Mouse (Mus musculus): ENCODE measurements at regions not wholly inside any gene's neighbourhood (a gene's known extent, or its start where the extent isn't known, plus 50 kb on each side); places are given as distances from the start of the nearest gene placed in this dataset.

DNA sequence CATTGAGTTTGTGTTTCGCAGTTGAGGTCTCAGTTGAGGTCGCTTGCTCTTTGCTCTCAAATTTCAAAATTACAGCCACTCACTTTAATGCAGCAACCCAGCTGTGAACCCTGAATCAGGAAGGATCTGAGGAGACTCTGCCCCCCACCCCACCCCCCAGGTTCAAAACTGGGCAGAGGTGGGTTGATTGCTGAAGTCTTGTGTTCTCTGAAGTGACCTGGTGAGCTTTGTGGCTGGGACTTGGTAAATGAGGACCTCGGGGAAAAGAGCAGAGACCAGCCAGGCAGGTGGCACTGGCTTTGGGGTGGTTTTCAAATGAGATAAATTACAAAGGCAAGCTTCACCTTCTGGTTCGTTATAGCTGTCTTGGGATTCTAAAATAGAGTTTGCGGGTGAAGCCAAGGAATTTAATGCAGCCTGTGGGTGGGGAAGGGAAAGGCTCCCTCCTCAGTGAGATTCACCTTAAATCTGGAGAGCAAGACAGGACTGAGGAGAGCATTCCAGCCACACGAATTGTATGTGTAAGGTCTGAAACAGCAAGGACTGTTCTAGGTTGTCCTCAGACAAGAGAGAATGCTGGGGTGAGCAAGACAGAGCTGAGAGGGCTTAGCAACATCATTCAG is 145.7 kb downstream of the Cxcl12 start:
- Histone ChIP-seq H3K27ac (ENCODE audit: insufficient read depth, low read depth) (no peak overlapping the region), H3K9me3 (replicated peaks; ENCODE audit: low read length) (no peaks in the 10 kb centered on the region), H3K27me3 (replicated peaks) (peaks cover 9% of the 10 kb centered on the region), H3K4me1 (ENCODE audit: control insufficient read depth in 1 of 2, insufficient read depth in 2 of 2) (peaks cover 0 to 12% of the 10 kb centered on the region in 2 experiments; a peak in 2 of 4 replicates), H3K36me3 (replicated peaks in 1 of 2; ENCODE audit: control insufficient read depth in 1 of 2, insufficient read depth in 1 of 2, low read length in 1 of 2) (no peaks in the 10 kb centered on the region), H3K79me2 (replicated peaks; ENCODE audit: control insufficient read depth, extremely low read depth, insufficient read depth, poor library complexity, severe bottlenecking) (no peaks in the 10 kb centered on the region), H3K9ac (ENCODE audit: insufficient read depth, low read depth) (no peak overlapping the region), H3K4me3 (replicated peaks in 1 of 3; ENCODE audit: low read depth in 2 of 3, low read length in 2 of 3, poor library complexity in 1 of 3) (no peak overlapping the region), H3K4me2 (ENCODE audit: insufficient read depth, low read depth, poor library complexity, severe bottlenecking) (no peak overlapping the region)
- in situ Hi-C loops (cut with MboI; ENCODE audit: low pct_ligation_motif_present, low pct_unique_long_range_greater_than_20kb, low sequenced_read_pairs) = no loop called here
- dilution Hi-C loops (cut with MboI; ENCODE audit: extremely low pct_ligation_motif_present, extremely low pct_unique_long_range_greater_than_20kb, low sequenced_read_pairs) = no loop called here
- DNase-seq (ENCODE audit: extremely low read depth) = no peak
- TF ChIP-seq HCFC1 (IDR thresholded peaks at IDR 0.05; ENCODE audit: low read depth, low read length) (no peak), ZMIZ1 (IDR thresholded peaks at IDR 0.05; ENCODE audit: low read depth, low read length) (no peak), USF1 (IDR thresholded peaks at IDR 0.05; ENCODE audit: low read depth, low read length) (no peak), MAZ (IDR thresholded peaks at IDR 0.05; ENCODE audit: low read depth, low read length) (no peak), CTCF (conservative IDR thresholded peaks at IDR 0.05 in 1 of 2, IDR thresholded peaks at IDR 0.05 in 1 of 2; ENCODE audit: low read depth in 2 of 2, low read length in 2 of 2) (no peak), TCF12 (IDR thresholded peaks at IDR 0.05; ENCODE audit: low read depth, low read length) (no peak), SIN3A (IDR thresholded peaks at IDR 0.05; ENCODE audit: low read length) (no peak), TBP (conservative IDR thresholded peaks at IDR 0.05; ENCODE audit: low read depth, low read length) (no peak), NRF1 (IDR thresholded peaks at IDR 0.05; ENCODE audit: low read depth, low read length) (no peak), ZNF384 (IDR thresholded peaks at IDR 0.05; ENCODE audit: low read depth, low read length) (no peak), USF2 (conservative IDR thresholded peaks at IDR 0.05; ENCODE audit: low read depth, low read length) (no peak), POLR2AphosphoS2 (IDR thresholded peaks at IDR 0.05; ENCODE audit: low read depth, low read length) (no peak), SMC3 (IDR thresholded peaks at IDR 0.05; ENCODE audit: low read depth, low read length) (no peak), BHLHE40 (IDR thresholded peaks at IDR 0.05; ENCODE audit: low read depth, low read length) (no peak), CHD2 (IDR thresholded peaks at IDR 0.05; ENCODE audit: low read length) (no peak), ZC3H11A (IDR thresholded peaks at IDR 0.05; ENCODE audit: low read depth, low read length) (no peak), CHD1 (IDR thresholded peaks at IDR 0.05; ENCODE audit: low read depth, low read length) (no peak), GABPA (IDR thresholded peaks at IDR 0.05; ENCODE audit: insufficient replicate concordance, low read depth, low read length) (no peak), MEF2A (IDR thresholded peaks at IDR 0.05; ENCODE audit: borderline replicate concordance, low read depth, low read length) (no peak)

DNA sequence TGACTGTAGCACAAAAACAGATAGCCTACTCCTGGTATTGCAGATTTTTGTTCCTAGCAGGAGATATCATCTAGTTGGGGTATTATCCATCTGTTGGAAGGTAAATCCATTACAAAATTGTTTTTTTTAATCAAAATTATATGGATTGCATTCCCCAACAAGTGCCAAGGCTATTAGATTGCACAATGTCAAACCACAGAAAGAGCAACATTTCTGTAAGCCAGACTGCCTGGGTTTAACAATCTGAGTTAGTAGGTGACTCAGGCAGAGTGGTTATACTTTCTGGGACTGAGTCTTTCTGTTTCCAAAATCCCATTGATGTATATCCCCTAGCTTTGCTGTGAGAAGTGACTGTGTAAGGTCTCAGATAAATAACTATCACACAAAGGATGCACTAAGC is 155.0 kb downstream of the Cxcl12 start:
- Histone ChIP-seq H3K27ac (ENCODE audit: insufficient read depth, low read depth) (no peak overlapping the region), H3K9ac (ENCODE audit: insufficient read depth, low read depth) (no peak overlapping the region)

More for the DNA sequence above, 155.0 kb downstream of the Cxcl12 start:
- dilution Hi-C loops (cut with MboI; ENCODE audit: extremely low pct_ligation_motif_present, extremely low pct_unique_long_range_greater_than_20kb, low sequenced_read_pairs) (no loop called here), in situ Hi-C loops (cut with MboI; ENCODE audit: low pct_ligation_motif_present, low pct_unique_long_range_greater_than_20kb, low sequenced_read_pairs) (no loop called here)
- no peaks in the 10 kb centered on the region for H3K4me1 ChIP-seq (ENCODE audit: control insufficient read depth in 1 of 2, insufficient read depth in 2 of 2)
- no peak overlapping the region for H3K4me2 ChIP-seq (ENCODE audit: insufficient read depth, low read depth, poor library complexity, severe bottlenecking)
- no peaks in the 10 kb centered on the region for H3K9me3 ChIP-seq (replicated peaks; ENCODE audit: low read length)
- peaks cover 41% of the 10 kb centered on the region for H3K27me3 ChIP-seq (replicated peaks)
- no peak for DNase-seq (ENCODE audit: extremely low read depth)
- no peak for TF ChIP-seq POLR2A (IDR thresholded peaks at IDR 0.05; ENCODE audit: low read depth, low read length)
- TF ChIP-seq ZMIZ1 (IDR thresholded peaks at IDR 0.05; ENCODE audit: low read depth, low read length) = no peak
- no peak for TF ChIP-seq USF2 (conservative IDR thresholded peaks at IDR 0.05; ENCODE audit: low read depth, low read length)
- no peak for TF ChIP-seq MAZ (IDR thresholded peaks at IDR 0.05; ENCODE audit: low read depth, low read length)
- TF ChIP-seq MAX (IDR thresholded peaks at IDR 0.05; ENCODE audit: low read length) = no peak
- no peak for TF ChIP-seq ZNF384 (IDR thresholded peaks at IDR 0.05; ENCODE audit: low read depth, low read length)
- TF ChIP-seq TBP (conservative IDR thresholded peaks at IDR 0.05; ENCODE audit: low read depth, low read length) = no peak
- no peak for TF ChIP-seq CTCF (conservative IDR thresholded peaks at IDR 0.05 in 1 of 2, IDR thresholded peaks at IDR 0.05 in 1 of 2; ENCODE audit: low read depth in 2 of 2, low read length in 2 of 2)
- no peak for TF ChIP-seq EP300 (IDR thresholded peaks at IDR 0.05; ENCODE audit: low read length)
- TF ChIP-seq HCFC1 (IDR thresholded peaks at IDR 0.05; ENCODE audit: low read depth, low read length) = no peak
- TF ChIP-seq KAT2A (IDR thresholded peaks at IDR 0.05; ENCODE audit: insufficient replicate concordance, low read length) = no peak
- no peak for TF ChIP-seq ZKSCAN1 (IDR thresholded peaks at IDR 0.05; ENCODE audit: borderline replicate concordance, low read depth, low read length)
- no peak for TF ChIP-seq UBTF (IDR thresholded peaks at IDR 0.05; ENCODE audit: low read depth, low read length)
- no peaks in the 10 kb centered on the region for H3K36me3 ChIP-seq (replicated peaks in 1 of 2; ENCODE audit: control insufficient read depth in 1 of 2, insufficient read depth in 1 of 2, low read length in 1 of 2)
- no peak overlapping the region for H3K4me3 ChIP-seq (replicated peaks in 1 of 3; ENCODE audit: low read depth in 2 of 3, low read length in 2 of 3, poor library complexity in 1 of 3)
- H3K79me2 ChIP-seq (replicated peaks; ENCODE audit: control insufficient read depth, extremely low read depth, insufficient read depth, poor library complexity, severe bottlenecking) = no peaks in the 10 kb centered on the region
